Mouse (Mus musculus): ENCODE data around the gene Ier5l. TPM values are rescaled to one million over a fixed set of nuclear protein-coding genes. Genes with fewer than 3 reads are reported as not detected.

Gene Ier5l
- polyA plus RNA-seq, 1 experiment from 2014 or later, result 2.7 TPM

DNA sequence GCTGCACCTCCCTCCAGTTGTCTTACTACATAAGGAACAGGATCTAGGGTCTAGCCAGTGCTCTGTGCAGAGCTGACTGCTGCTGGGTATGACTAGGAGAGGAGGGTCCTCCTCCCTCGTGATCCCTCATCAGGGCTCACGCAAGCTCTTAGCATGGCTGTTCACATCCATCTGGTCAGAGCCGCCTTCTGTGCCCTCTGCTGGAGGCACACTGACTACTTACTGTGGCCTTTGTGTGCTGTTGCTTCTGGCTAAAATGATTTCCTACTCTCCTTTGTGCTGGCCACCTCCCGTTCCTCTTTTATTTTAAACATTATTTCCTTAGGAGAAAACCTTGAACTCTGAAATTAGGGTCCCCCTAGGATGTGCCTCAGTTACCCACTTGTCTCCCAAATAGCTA, 37.2 kb downstream of the Ier5l start:
- no peak for ATAC-seq (ENCODE audit: low FRiP score, low read depth)
- Histone ChIP-seq H3K4me1 (peaks cover 16% of the 10 kb centered on the region), H3K36me3 (peaks cover 60% of the 10 kb centered on the region), H3K4me2 (replicated peaks) (no peak overlapping the region), H3K4me3 (no peak overlapping the region), H3K9ac (replicated peaks) (no peak overlapping the region), H3K9me3 (no peaks in the 10 kb centered on the region), H3K27me3 (no peaks in the 10 kb centered on the region), H3K27ac (replicated peaks) (no peak overlapping the region)
- WGBS, result 81% methylated on average over 4 of the region's 4 CpGs

DNA sequence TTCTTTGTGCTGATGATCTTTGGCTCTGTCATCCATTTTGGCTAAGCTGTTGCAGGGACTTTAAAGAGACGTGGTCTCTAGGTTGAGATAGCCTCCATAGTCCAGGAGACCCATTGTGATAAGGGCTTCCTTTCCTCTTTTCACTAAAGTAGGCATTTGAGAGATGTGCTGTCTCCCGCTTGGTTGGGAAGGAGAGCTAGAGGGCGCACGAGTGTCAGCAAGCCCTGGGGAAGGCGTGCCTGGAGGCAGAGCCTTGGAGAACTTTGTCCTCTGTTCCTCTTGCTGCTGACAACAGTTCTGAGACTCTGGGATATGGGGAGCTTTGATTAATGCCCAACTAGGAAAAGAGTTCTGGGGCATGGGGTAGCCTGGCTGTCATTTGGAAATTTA, 37.9 kb downstream of the Ier5l start:
- no peak for ATAC-seq (ENCODE audit: low FRiP score, low read depth)
- peaks cover 10% of the 10 kb centered on the region for H3K4me1 ChIP-seq
- peaks cover 67% of the 10 kb centered on the region for H3K36me3 ChIP-seq
- no peaks in the 10 kb centered on the region for H3K27me3 ChIP-seq
- H3K4me3 ChIP-seq, result no peak overlapping the region
- H3K4me2 ChIP-seq (replicated peaks), result no peak overlapping the region
- H3K9me3 ChIP-seq, result no peaks in the 10 kb centered on the region
- 87% methylated on average over 5 of the region's 5 CpGs for WGBS
- H3K27ac ChIP-seq (replicated peaks), result no peak overlapping the region
- no peak overlapping the region for H3K9ac ChIP-seq (replicated peaks)

GRCm38 (mm10) chr2:30435326-30436155, 38.5 kb downstream of the Ier5l start:
- Histone ChIP-seq H3K27me3 (no peaks in the 10 kb centered on the region), H3K9ac (replicated peaks) (no peak overlapping the region), H3K4me3 (no peak overlapping the region), H3K27ac (replicated peaks) (no peak overlapping the region), H3K9me3 (no peaks in the 10 kb centered on the region), H3K36me3 (peaks cover 73% of the 10 kb centered on the region), H3K4me1 (peaks cover 4% of the 10 kb centered on the region), H3K4me2 (replicated peaks) (no peak overlapping the region)
- WGBS, result 63% methylated on average over 5 of the region's 5 CpGs
- peak; percentile 54 for ATAC-seq (ENCODE audit: low FRiP score, low read depth)

DNA sequence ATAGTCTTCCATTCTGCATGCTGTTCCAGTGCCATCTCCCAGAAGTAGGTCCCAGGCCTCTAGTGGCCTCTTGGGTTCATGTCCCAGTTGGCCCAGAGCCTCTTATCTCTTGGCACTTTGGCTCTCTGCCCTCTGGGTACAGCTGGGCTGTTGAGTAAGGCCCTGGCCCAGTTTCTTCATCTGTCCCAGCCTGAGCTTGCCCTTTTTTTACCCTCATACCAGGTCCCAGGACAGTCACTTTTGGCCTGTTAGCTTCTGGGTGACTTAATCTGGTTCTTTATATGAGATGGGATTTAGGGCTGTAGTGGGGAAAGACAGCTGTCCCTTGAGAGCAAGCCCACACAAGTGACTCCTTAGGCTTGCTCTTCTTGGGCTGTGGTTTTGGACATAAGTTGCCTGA, 44.9 kb downstream of the Ier5l start:
- Histone ChIP-seq H3K4me2 (replicated peaks) (no peak overlapping the region), H3K4me1 (no peaks in the 10 kb centered on the region), H3K27ac (replicated peaks) (no peak overlapping the region), H3K4me3 (no peak overlapping the region), H3K9me3 (no peaks in the 10 kb centered on the region), H3K36me3 (peaks cover 77% of the 10 kb centered on the region), H3K27me3 (no peaks in the 10 kb centered on the region), H3K9ac (replicated peaks) (no peak overlapping the region)
- ATAC-seq (ENCODE audit: low FRiP score, low read depth), result no peak

Other genes with a start within 250 kb of the Ier5l start
- gene Lrrc8a, start 236.5 kb downstream of the Ier5l start, polyA plus RNA-seq (2016; fragmentation: Nextera tagmentation; extraction: Ambion mirVana), result 40.3 and 46.7 TPM in 2 replicates
- 0.39 and 0.51 TPM in 2 replicates for gene Gm28035, start 233.7 kb downstream of the Ier5l start, polyA plus RNA-seq (2016; fragmentation: Nextera tagmentation; extraction: Ambion mirVana)
- gene Phyhd1, start 208.0 kb downstream of the Ier5l start, polyA plus RNA-seq (2016; fragmentation: Nextera tagmentation; extraction: Ambion mirVana), result 4.4 and 7.1 TPM in 2 replicates
- gene Gm28038, start 193.2 kb downstream of the Ier5l start, polyA plus RNA-seq (2016; fragmentation: Nextera tagmentation; extraction: Ambion mirVana), result not detected in 2 replicates
- 25.5 and 28.2 TPM in 2 replicates for gene Dolk, start 187.9 kb downstream of the Ier5l start, polyA plus RNA-seq (2016; fragmentation: Nextera tagmentation; extraction: Ambion mirVana)
- 34.3 and 37.7 TPM in 2 replicates for gene Nup188, start 187.8 kb downstream of the Ier5l start, polyA plus RNA-seq (2016; fragmentation: Nextera tagmentation; extraction: Ambion mirVana)
- gene Sh3glb2, start 114.9 kb downstream of the Ier5l start, polyA plus RNA-seq (2016; fragmentation: Nextera tagmentation; extraction: Ambion mirVana), result 101 and 102 TPM in 2 replicates
- gene Miga2, start 110.0 kb downstream of the Ier5l start, polyA plus RNA-seq (2016; fragmentation: Nextera tagmentation; extraction: Ambion mirVana), result 28.8 and 30.4 TPM in 2 replicates
- 51.2 and 52.3 TPM in 2 replicates for gene Dolpp1, start 82.0 kb downstream of the Ier5l start, polyA plus RNA-seq (2016; fragmentation: Nextera tagmentation; extraction: Ambion mirVana)
- 20.4 and 22.6 TPM in 2 replicates for gene Crat, start 58.4 kb downstream of the Ier5l start, polyA plus RNA-seq (2016; fragmentation: Nextera tagmentation; extraction: Ambion mirVana)
- gene Ptpa, start 58.2 kb downstream of the Ier5l start, polyA plus RNA-seq (2016; fragmentation: Nextera tagmentation; extraction: Ambion mirVana), result 128 and 129 TPM in 2 replicates
- gene Cstad, start 120.8 kb upstream of the Ier5l start, polyA plus RNA-seq (2016; fragmentation: Nextera tagmentation; extraction: Ambion mirVana), result 0.68 and 0.77 TPM in 2 replicates